Mouse (Mus musculus): ENCODE measurements around the gene Acsm5.

GRCm38 (mm10) chr7:119594530-119595107, 75.4 kb downstream of the Acsm5 start:
- TF ChIP-seq CTCF (IDR thresholded peaks at IDR 0.05; ENCODE audit: low read depth) (no peak), EP300 (optimal IDR thresholded peaks at IDR 0.05) (no peak)

All from stomach, postnatal 0 days (tissue).